Mouse (Mus musculus): ENCODE measurements around the gene Nrg4. TPM values are rescaled to one million over a fixed set of nuclear protein-coding genes. Genes with fewer than 3 reads are reported as not detected.

The Nrg4 gene
- polyA plus RNA-seq, 1 experiment from 2014 or later = 1.3 TPM

DNA sequence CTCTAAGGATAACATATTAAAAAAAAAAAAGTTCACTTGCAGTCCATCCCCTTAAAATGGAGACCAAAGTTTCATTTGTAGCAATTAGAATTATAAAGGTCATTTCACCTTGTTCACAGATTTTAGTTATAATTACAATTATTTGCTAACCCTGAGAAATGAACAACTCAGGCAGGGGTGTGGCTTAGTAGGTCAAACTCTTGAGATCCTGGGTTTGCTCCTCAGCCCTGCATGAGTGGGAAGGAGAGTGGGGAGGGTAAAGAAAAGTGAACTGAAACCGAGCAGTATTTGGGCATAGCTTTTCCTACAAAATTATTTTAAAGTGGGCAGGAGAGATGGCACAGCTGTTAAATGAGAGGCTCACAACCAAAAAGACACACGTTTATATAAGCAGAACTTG, 19.6 kb downstream of the Nrg4 start:
- Histone ChIP-seq H3K4me3 (ENCODE audit: low read depth, low read length) (no peak overlapping the region), H3K27me3 (ENCODE audit: control insufficient read depth, insufficient read depth, low read depth, low read length) (no peaks in the 10 kb centered on the region), H3K27ac (ENCODE audit: low read length) (no peak overlapping the region), H3K9ac (ENCODE audit: low read depth, low read length) (no peak overlapping the region), H3K4me1 (ENCODE audit: control insufficient read depth, insufficient read depth, low read length) (no peaks in the 10 kb centered on the region), H3K9me3 (replicated peaks; ENCODE audit: control insufficient read depth, low read length, poor library complexity, severe bottlenecking) (no peaks in the 10 kb centered on the region), H3K36me3 (ENCODE audit: control insufficient read depth, insufficient read depth, low read length) (no peaks in the 10 kb centered on the region), H3K4me2 (ENCODE audit: low read length) (no peak overlapping the region)
- WGBS = 82% methylated on average over 2 of the region's 2 CpGs
- no peak for ATAC-seq

DNA sequence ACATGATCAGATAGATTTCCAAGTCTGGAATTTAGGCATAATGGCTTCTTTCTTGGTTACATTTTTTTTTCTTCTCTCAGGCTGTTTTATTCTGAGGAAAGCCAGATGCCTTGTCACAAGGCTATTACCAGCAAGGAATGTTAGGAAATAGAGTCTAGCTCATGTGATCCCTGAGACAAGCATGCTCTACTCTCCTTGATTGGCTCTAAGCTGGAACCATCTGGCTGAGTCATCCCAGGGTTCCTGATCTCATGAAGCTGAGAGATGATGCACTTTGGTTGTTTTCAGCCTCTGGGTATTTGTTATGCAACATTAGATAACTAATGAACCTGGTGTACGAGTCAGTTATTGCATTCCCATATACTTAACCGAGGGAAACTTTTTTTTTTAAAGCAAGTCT, 30.4 kb downstream of the Nrg4 start:
- H3K4me1 ChIP-seq (ENCODE audit: control insufficient read depth, insufficient read depth, low read length) = no peaks in the 10 kb centered on the region
- no peak for ATAC-seq
- no peak overlapping the region for H3K4me3 ChIP-seq (ENCODE audit: low read depth, low read length)
- H3K27ac ChIP-seq (ENCODE audit: low read length) = no peak overlapping the region
- no peak overlapping the region for H3K9ac ChIP-seq (ENCODE audit: low read depth, low read length)
- no peaks in the 10 kb centered on the region for H3K9me3 ChIP-seq (replicated peaks; ENCODE audit: control insufficient read depth, low read length, poor library complexity, severe bottlenecking)
- H3K27me3 ChIP-seq (ENCODE audit: control insufficient read depth, insufficient read depth, low read depth, low read length) = no peaks in the 10 kb centered on the region
- H3K36me3 ChIP-seq (ENCODE audit: control insufficient read depth, insufficient read depth, low read length) = no peaks in the 10 kb centered on the region
- WGBS = 81% methylated on average over 2 of the region's 2 CpGs
- H3K4me2 ChIP-seq (ENCODE audit: low read length) = no peak overlapping the region

DNA sequence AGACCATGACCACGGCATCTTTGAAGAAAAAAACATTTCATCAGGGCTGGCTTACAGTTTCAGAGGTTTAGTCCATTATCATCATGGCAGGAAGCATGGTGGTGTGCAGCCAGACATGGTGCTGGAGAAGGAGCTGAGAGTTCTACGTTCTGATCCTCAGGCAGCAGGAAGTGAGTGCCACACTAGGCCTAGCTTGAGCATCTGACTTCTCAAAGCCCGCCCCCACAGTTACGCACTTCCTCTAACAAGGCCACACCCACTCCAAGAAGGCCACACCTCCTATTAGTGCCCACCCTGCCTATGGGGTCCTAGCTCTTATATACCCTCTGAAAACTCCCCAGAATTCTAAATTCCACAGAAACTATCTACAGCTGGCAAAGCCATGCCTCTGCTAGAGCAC, 34.7 kb downstream of the Nrg4 start:
- Histone ChIP-seq H3K4me3 (ENCODE audit: low read depth, low read length) (no peak overlapping the region), H3K27ac (ENCODE audit: low read length) (no peak overlapping the region), H3K9ac (ENCODE audit: low read depth, low read length) (no peak overlapping the region), H3K4me2 (ENCODE audit: low read length) (no peak overlapping the region), H3K4me1 (ENCODE audit: control insufficient read depth, insufficient read depth, low read length) (no peaks in the 10 kb centered on the region), H3K36me3 (ENCODE audit: control insufficient read depth, insufficient read depth, low read length) (no peaks in the 10 kb centered on the region), H3K27me3 (ENCODE audit: control insufficient read depth, insufficient read depth, low read depth, low read length) (no peaks in the 10 kb centered on the region), H3K9me3 (replicated peaks; ENCODE audit: control insufficient read depth, low read length, poor library complexity, severe bottlenecking) (no peaks in the 10 kb centered on the region)
- ATAC-seq = no peak
- 89% methylated on average over 4 of the region's 4 CpGs for WGBS

DNA sequence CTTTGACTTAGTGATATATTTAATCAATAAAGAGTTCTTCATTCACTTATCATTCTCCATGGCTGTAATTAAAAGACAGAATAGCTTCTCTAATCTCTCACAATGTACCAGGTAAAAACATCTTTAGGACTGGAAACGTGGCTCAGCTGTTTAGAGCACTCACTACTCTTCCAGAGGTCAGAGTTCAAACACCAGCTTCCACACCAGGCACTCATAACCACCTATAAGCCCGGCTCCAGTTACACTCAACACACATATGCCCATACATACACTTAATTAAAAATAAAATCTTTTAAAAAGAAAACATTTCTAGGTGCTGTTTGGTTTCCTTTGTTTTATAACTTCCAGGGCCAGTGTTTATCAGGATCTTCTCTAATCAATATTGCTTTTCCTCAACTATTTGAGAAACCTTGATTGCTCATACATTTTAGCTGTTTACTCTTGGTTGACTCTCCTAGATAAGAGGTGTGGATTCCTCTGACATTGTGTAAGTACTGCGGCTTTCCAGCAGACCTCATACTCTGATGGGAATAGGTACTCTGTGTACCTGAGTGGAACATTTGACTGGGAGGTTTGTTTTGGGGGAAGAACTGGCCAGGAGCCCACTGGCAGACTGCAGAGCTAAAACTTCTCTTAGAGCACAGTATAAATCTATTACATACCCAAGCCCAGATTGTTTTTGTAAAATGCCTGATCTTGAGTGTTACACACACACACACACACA, 37.0 kb downstream of the Nrg4 start:
- 68% methylated on average over 3 of the region's 3 CpGs for WGBS

DNA sequence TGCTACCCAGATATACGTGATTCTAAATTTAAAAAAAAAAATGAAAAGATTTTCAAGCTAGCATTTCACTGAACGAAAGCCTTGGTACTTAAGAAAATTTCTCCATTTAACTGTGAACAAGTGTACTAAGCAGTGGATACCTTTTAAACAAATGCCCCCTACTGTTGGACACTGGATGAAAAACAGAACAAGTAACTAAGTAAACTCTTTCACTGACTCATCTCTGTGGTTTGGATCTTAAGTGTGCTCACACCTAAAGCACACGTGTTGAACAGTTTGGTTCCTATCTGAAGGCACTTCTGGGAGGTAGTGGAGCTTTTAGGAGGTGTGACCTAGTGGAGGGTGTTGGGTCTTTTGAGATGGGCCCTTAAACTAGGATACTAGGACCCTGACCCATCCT, 41.4 kb downstream of the Nrg4 start:
- WGBS = 77% methylated on average over 3 of the region's 3 CpGs
- Histone ChIP-seq H3K36me3 (ENCODE audit: control insufficient read depth, insufficient read depth, low read length) (no peaks in the 10 kb centered on the region), H3K27ac (ENCODE audit: low read length) (no peak overlapping the region), H3K9me3 (replicated peaks; ENCODE audit: control insufficient read depth, low read length, poor library complexity, severe bottlenecking) (no peaks in the 10 kb centered on the region), H3K4me2 (ENCODE audit: low read length) (no peak overlapping the region), H3K27me3 (ENCODE audit: control insufficient read depth, insufficient read depth, low read depth, low read length) (no peaks in the 10 kb centered on the region; the same call in 1 of the 2 replicates), H3K9ac (ENCODE audit: low read depth, low read length) (no peak overlapping the region), H3K4me3 (ENCODE audit: low read depth, low read length) (no peak overlapping the region), H3K4me1 (ENCODE audit: control insufficient read depth, insufficient read depth, low read length) (no peaks in the 10 kb centered on the region)
- ATAC-seq = no peak

More for the DNA sequence above, 37.0 kb downstream of the Nrg4 start:
- no peak overlapping the region for H3K4me3 ChIP-seq (ENCODE audit: low read depth, low read length)
- H3K4me2 ChIP-seq (ENCODE audit: low read length) = no peak overlapping the region
- ATAC-seq = no peak
- no peaks in the 10 kb centered on the region for H3K27me3 ChIP-seq (ENCODE audit: control insufficient read depth, insufficient read depth, low read depth, low read length)
- H3K9ac ChIP-seq (ENCODE audit: low read depth, low read length) = no peak overlapping the region
- no peaks in the 10 kb centered on the region for H3K36me3 ChIP-seq (ENCODE audit: control insufficient read depth, insufficient read depth, low read length)
- no peak overlapping the region for H3K27ac ChIP-seq (ENCODE audit: low read length)
- no peaks in the 10 kb centered on the region for H3K9me3 ChIP-seq (replicated peaks; ENCODE audit: control insufficient read depth, low read length, poor library complexity, severe bottlenecking)
- no peaks in the 10 kb centered on the region for H3K4me1 ChIP-seq (ENCODE audit: control insufficient read depth, insufficient read depth, low read length)

DNA sequence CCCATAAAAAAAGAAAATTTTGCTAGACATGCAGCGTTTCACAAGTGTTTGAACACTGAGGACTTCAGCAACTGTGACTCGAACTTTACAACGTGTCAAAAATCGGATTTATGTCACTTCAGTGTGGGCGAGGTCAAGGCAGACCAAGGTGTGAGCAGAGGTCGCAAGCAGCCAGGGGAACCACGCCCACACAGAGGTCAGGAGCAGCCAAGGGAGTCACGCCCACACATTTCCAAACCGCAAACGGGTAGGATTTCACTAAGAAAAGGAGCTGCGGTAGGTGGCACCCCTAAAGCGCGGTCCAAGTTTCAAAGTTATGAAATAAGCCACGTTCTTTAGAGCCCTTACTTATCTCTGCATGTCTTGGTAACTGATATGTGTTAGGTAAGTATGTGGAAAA, 43.1 kb downstream of the Nrg4 start:
- no peak overlapping the region for H3K4me2 ChIP-seq (ENCODE audit: low read length)
- H3K4me1 ChIP-seq (ENCODE audit: control insufficient read depth, insufficient read depth, low read length) = no peaks in the 10 kb centered on the region
- H3K36me3 ChIP-seq (ENCODE audit: control insufficient read depth, insufficient read depth, low read length) = no peaks in the 10 kb centered on the region
- H3K4me3 ChIP-seq (ENCODE audit: low read depth, low read length) = no peak overlapping the region
- WGBS = 10% methylated on average over 14 of the region's 14 CpGs
- H3K27me3 ChIP-seq (ENCODE audit: control insufficient read depth, insufficient read depth, low read depth, low read length) = no peaks in the 10 kb centered on the region; the same call in 1 of the 2 replicates
- H3K9me3 ChIP-seq (replicated peaks; ENCODE audit: control insufficient read depth, low read length, poor library complexity, severe bottlenecking) = no peaks in the 10 kb centered on the region
- no peak for ATAC-seq
- no peak overlapping the region for H3K9ac ChIP-seq (ENCODE audit: low read depth, low read length)
- H3K27ac ChIP-seq (ENCODE audit: low read length) = no peak overlapping the region

DNA sequence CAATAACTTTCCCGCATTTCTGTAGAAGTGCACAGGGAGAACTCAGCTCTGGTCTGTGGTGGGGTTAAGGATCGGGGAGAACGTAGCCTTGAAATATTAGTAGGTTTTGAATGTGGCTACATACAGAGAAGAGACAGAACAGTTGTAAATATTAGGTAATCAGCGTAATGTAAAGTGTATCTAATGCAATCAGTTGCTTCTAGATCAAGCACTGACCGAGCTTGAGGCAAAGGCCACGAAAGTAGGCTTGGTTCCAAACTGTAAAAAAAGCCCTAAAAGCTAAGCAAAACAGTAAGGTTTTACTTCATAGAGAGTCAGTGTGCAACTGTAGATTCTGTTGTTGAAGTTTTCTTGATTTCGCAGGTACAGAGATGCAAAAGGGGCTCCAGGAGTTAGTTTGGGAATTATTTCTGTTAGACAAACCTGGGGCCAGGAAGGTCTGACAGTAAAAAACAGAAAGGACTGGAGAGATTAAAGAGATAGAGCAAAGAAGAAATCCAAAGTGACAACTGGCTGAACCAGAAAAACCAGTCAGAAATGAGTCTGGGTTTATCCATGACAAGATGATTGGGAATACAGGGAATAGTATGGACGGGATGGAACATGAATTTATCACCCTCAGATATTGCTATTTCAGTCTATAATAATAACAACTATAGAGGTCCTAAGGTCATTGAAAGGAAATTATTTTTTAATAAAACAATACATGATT, 47.4 kb downstream of the Nrg4 start:
- Histone ChIP-seq H3K9ac (ENCODE audit: low read depth, low read length) (no peak overlapping the region), H3K4me2 (ENCODE audit: low read length) (no peak overlapping the region), H3K4me1 (ENCODE audit: control insufficient read depth, insufficient read depth, low read length) (no peaks in the 10 kb centered on the region), H3K4me3 (ENCODE audit: low read depth, low read length) (no peak overlapping the region), H3K9me3 (replicated peaks; ENCODE audit: control insufficient read depth, low read length, poor library complexity, severe bottlenecking) (no peaks in the 10 kb centered on the region), H3K27me3 (ENCODE audit: control insufficient read depth, insufficient read depth, low read depth, low read length) (no peaks in the 10 kb centered on the region; the same call in 1 of the 2 replicates), H3K36me3 (ENCODE audit: control insufficient read depth, insufficient read depth, low read length) (no peaks in the 10 kb centered on the region), H3K27ac (ENCODE audit: low read length) (no peak overlapping the region)
- ATAC-seq = no peak
- WGBS = 90% methylated on average over 8 of the region's 8 CpGs

DNA sequence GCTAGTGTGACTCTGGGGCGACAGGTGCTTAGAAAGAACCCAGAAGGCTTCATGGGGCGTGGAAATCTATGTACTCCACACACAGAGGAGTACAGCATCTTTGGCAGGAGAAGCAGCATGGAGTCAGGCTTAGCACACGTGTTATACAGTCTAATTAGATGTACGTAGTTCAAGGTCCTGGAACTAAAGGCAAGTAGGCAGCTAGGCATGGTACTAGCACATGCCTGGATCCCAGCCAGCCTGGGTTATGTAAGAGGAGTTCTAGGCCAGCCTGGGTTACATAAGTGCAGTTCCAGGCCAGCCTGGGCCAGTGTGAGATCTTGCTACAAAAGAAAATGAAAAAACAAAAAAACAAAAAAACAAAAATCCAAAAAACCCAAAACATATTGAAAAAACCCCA, 49.1 kb downstream of the Nrg4 start:
- Histone ChIP-seq H3K4me3 (ENCODE audit: low read depth, low read length) (no peak overlapping the region), H3K27me3 (ENCODE audit: control insufficient read depth, insufficient read depth, low read depth, low read length) (no peaks in the 10 kb centered on the region), H3K27ac (ENCODE audit: low read length) (no peak overlapping the region), H3K9ac (ENCODE audit: low read depth, low read length) (no peak overlapping the region), H3K36me3 (ENCODE audit: control insufficient read depth, insufficient read depth, low read length) (no peaks in the 10 kb centered on the region), H3K4me1 (ENCODE audit: control insufficient read depth, insufficient read depth, low read length) (no peaks in the 10 kb centered on the region), H3K4me2 (ENCODE audit: low read length) (no peak overlapping the region), H3K9me3 (replicated peaks; ENCODE audit: control insufficient read depth, low read length, poor library complexity, severe bottlenecking) (no peaks in the 10 kb centered on the region)
- ATAC-seq = no peak
- WGBS = 75% methylated on average over 4 of the region's 4 CpGs

DNA sequence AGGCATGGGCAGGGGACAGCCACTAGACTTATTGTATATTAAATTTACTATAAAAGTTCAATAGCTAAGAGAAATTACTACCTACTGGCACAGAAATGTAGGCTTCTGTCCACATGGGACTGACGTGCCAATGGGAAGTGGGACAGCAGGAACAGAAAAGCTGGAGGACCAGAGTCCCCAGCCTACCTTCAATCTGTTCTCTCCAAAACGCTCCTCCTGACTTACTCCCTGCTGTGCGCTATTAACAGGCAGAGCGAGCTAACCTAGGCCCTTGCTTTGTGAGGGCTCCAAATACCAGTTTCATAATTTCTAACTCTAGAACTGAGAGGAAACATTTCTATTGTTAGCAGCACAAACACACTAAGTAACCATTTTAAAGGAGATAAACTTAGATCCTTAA, 52.7 kb downstream of the Nrg4 start:
- no peaks in the 10 kb centered on the region for H3K36me3 ChIP-seq (ENCODE audit: control insufficient read depth, insufficient read depth, low read length)
- no peak overlapping the region for H3K9ac ChIP-seq (ENCODE audit: low read depth, low read length)
- H3K4me3 ChIP-seq (ENCODE audit: low read depth, low read length) = no peak overlapping the region
- H3K27ac ChIP-seq (ENCODE audit: low read length) = no peak overlapping the region
- no peaks in the 10 kb centered on the region for H3K9me3 ChIP-seq (replicated peaks; ENCODE audit: control insufficient read depth, low read length, poor library complexity, severe bottlenecking)
- no peaks in the 10 kb centered on the region for H3K27me3 ChIP-seq (ENCODE audit: control insufficient read depth, insufficient read depth, low read depth, low read length)
- no peaks in the 10 kb centered on the region for H3K4me1 ChIP-seq (ENCODE audit: control insufficient read depth, insufficient read depth, low read length)
- ATAC-seq = no peak
- WGBS = 45% methylated on average over 4 of the region's 4 CpGs
- no peak overlapping the region for H3K4me2 ChIP-seq (ENCODE audit: low read length)

Data from midbrain, embryonic 16.5 days (tissue).